Mouse (Mus musculus) G1E (cell line): ENCODE data around the gene Cyp3a59. TPM values are rescaled to one million over a fixed set of nuclear protein-coding genes. Genes with fewer than 3 reads are reported as not detected.
"Not testable (repeated sequence)": the region's sequence is repeated elsewhere in the genome, so short reads cannot be mapped to it uniquely, and the experiment has no call there.

Source experiments
- ATAC-seq: 2 replicates; pipeline ENCODE4 v1.8.0; 2016; ENCODE audit warnings: mild to moderate bottlenecking; ENCODE audit not compliant: insufficient number of reproducible peaks, poor library complexity, low FRiP score, severe bottlenecking; ENCODE audit errors: extremely low read depth
- DNase-seq: peaks from one replicate; pipeline ENCODE4 v3.0.0; 2012; ENCODE audit warnings: low spot score
- H3K27me3 ChIP-seq: 2 replicates; pipeline ENCODE4 v1.6.1; 2012; ENCODE audit warnings: mild to moderate bottlenecking, low read length, inconsistent platforms; ENCODE audit not compliant: insufficient read depth
- H3K36me3 ChIP-seq: replicated peaks from 2 replicates; pipeline ENCODE3; 2012; ENCODE audit warnings: mild to moderate bottlenecking, inconsistent platforms
- H3K4me1 ChIP-seq: 2 replicates; pipeline ENCODE4 v1.6.1; 2012; ENCODE audit warnings: low read depth, low read length, inconsistent platforms, mixed read lengths; ENCODE audit not compliant: insufficient read depth
- H3K4me3 ChIP-seq: 2 replicates; pipeline ENCODE4 v1.5.1; 2012; ENCODE audit warnings: low read depth, mild to moderate bottlenecking, inconsistent platforms, low read length, moderate library complexity, mixed read lengths
- H3K9me3 ChIP-seq: replicated peaks from 2 replicates; pipeline ENCODE4 v1.6.1; 2012; ENCODE audit warnings: inconsistent platforms
- CTCF ChIP-seq: IDR thresholded peaks from 2 replicates; pipeline ENCODE4 v1.5.1; 2012; ENCODE audit warnings: low read depth, low read length, inconsistent platforms, mixed read lengths
- GATA1 ChIP-seq: IDR thresholded peaks from 2 replicates; pipeline ENCODE4 v1.6.1; 2012; ENCODE audit warnings: borderline replicate concordance, low read length, inconsistent platforms, mixed read lengths
- GATA2 ChIP-seq: IDR thresholded peaks from 2 replicates; pipeline ENCODE4 v1.6.1; 2012; ENCODE audit warnings: low read depth, low read length, inconsistent platforms, borderline replicate concordance
- POLR2AphosphoS5 ChIP-seq: IDR thresholded peaks from 2 replicates; pipeline ENCODE4 v1.6.1; 2012; ENCODE audit warnings: low read depth, low read length, inconsistent platforms; ENCODE audit not compliant: insufficient replicate concordance
- TAL1 ChIP-seq: conservative IDR thresholded peaks from 2 replicates; pipeline ENCODE4 v1.6.1; 2012; ENCODE audit warnings: low read depth, low read length, inconsistent platforms, mixed read lengths
- polyA plus RNA-seq: library from polyadenylated mRNA; stranded (reverse); fragments of >175 nt; gene quantifications from 2 replicates; pipeline ENCODE4 v1.2.3, GENCODE M21; 2012
- total RNA-seq, 2 experiments: library from RNA; stranded (forward) in 1 of 2; stranded (reverse) in 1 of 2; fragments of 200-1000 nt in 1 of 2; fragments of >200 nt in 1 of 2; fragmentation: Nextera tagmentation in 1 of 2; gene quantifications; 2 replicates each; pipeline ENCODE4 v1.2.3; 2014 to 2017

The Cyp3a59 gene
- not detected in 2 replicates for total RNA-seq (2014; fragmentation: Nextera tagmentation)
- not detected in 2 replicates for total RNA-seq (2017)
- polyA plus RNA-seq = not detected in 2 replicates

DNA sequence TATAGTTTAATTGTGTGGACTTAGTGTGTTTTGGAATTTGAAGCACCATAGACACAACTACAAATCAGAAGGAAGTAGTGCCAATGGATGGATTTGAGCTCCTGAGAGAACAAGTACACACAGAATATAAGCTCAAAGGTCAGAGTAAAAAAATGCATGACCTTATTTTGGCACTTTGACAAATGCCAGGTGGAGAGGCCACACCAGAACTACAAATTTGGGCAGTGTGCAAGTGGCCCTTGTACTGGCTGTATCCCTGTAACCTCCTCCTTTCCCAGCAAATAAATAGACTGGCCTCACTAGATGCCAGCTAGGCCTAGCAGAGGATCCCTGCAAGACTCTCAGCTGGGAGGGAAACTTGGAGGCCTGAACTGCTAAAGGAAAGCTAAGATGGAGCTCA lies at the start of gene Cyp3a59:
Cyp3a59 (plus strand) TSS at position 313 of the 400 bp plus-strand sequence.
- H3K9me3 ChIP-seq, ATAC-seq, H3K4me1 ChIP-seq, H3K36me3 ChIP-seq, DNase-seq, H3K4me3 ChIP-seq, H3K27me3 ChIP-seq: not testable (repeated sequence)

DNA sequence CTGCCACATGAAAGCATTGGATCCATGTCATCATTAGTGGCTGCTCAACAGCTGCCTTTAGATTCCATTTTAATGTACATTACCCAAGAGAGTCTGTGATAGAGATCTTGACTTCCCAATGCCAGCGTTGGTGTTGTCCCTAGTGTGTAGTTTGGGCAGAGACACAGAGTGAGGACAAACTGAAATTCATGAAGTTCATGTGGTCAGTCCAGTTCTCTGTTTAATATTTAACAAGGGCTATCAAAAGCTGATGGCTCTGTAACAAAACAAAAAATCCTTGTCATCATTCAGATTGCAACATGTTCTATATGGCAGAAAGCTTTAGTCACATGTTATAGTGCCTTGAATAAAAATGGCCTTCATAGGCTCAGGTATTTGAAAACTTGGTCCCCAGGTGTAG lies 9.0 kb upstream of the Cyp3a59 start:
- no peak for TF ChIP-seq GATA2
- TF ChIP-seq TAL1 = no peak
- TF ChIP-seq POLR2AphosphoS5 = no peak
- no peak for TF ChIP-seq CTCF
- TF ChIP-seq GATA1 = no peak
- Histone ChIP-seq H3K4me3 (no peak overlapping the region), H3K9me3 (peaks cover 12% of the 10 kb centered on the region), H3K27me3 (no peaks in the 10 kb centered on the region), H3K4me1 (no peaks in the 10 kb centered on the region), H3K36me3 (no peaks in the 10 kb centered on the region)
- no peak for DNase-seq
- no peak for ATAC-seq

DNA sequence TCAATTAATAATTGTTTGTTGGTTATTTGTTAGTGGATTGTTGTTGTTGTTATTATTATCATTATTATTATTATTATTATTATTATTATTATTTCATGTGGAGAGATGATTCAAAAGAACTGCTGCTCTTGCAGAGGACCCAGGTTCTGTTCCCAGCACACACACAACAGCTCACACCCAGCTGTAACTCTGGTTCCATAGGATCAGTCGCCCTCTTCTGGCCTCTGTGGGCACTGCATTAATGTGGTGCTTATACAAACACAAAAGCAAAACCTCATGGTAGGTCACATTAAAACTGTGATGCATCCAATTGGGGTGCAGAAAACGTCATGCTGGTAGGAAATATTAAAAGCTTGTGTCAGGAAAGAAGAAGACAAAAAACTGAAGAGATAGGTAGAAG lies 68.8 kb downstream of the Cyp3a59 start:
- ATAC-seq = no peak
- Histone ChIP-seq H3K4me1 (no peaks in the 10 kb centered on the region), H3K27me3 (no peaks in the 10 kb centered on the region), H3K36me3 (no peaks in the 10 kb centered on the region), H3K9me3 (0 out of 2 replicates have a peak, but pooled peaks cover 2% of the 10 kb centered on the region), H3K4me3 (no peak overlapping the region)
- TF ChIP-seq CTCF (no peak), GATA1 (no peak), TAL1 (no peak), GATA2 (no peak), POLR2AphosphoS5 (no peak)
- DNase-seq = no peak

DNA sequence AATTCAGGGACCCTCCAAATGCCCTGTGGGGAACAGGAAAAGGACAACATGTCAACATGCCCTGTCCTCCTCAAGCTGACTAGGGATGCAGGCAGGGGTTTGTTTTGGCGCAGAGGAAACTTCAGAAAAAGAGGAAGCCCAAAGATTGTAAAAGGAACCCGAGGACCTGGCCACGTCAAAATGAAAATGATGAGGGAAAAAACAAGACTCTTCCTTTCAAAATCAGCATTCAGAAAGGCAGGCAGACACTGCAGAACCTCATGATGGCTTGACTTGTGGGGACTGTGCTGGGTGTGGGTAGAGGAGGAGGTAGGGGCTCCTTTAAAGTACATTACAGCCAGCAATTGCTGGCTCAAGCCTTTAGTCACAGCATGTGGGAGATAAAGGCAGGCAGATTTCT lies 71.4 kb downstream of the Cyp3a59 start:
- no peak for TF ChIP-seq GATA2
- no peak for TF ChIP-seq GATA1
- no peak for TF ChIP-seq POLR2AphosphoS5
- TF ChIP-seq TAL1 = no peak
- no peak for TF ChIP-seq CTCF
- ATAC-seq = no peak
- H3K4me3 ChIP-seq = no peak overlapping the region
- H3K4me1 ChIP-seq = no peaks in the 10 kb centered on the region
- H3K27me3 ChIP-seq = no peaks in the 10 kb centered on the region
- no peak for DNase-seq
- no peaks in the 10 kb centered on the region for H3K36me3 ChIP-seq
- 0 out of 2 replicates have a peak, but pooled peaks cover 2% of the 10 kb centered on the region for H3K9me3 ChIP-seq

DNA sequence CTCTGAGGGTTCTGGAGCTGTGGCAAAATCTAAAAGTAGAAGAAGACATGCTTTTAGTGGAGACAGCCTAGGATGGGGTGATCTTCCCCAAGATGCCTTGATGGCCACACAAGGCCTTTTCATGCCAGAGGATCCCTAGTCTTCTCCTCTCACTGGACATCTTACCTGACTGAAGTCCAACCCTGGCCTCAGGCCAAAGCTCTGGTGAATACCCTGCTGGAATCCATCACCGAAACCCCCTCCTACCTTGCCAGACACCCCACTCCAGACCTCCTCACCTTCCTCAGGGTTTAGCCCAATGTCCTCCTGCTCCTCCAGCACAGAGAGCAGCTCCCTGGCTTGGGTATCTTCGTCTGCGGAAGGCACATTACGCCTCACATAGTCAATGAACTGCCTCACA lies 79.3 kb downstream of the Cyp3a59 start:
- not testable (repeated sequence) for ATAC-seq, H3K27me3 ChIP-seq, DNase-seq, H3K4me3 ChIP-seq, H3K4me1 ChIP-seq, H3K9me3 ChIP-seq, H3K36me3 ChIP-seq

DNA sequence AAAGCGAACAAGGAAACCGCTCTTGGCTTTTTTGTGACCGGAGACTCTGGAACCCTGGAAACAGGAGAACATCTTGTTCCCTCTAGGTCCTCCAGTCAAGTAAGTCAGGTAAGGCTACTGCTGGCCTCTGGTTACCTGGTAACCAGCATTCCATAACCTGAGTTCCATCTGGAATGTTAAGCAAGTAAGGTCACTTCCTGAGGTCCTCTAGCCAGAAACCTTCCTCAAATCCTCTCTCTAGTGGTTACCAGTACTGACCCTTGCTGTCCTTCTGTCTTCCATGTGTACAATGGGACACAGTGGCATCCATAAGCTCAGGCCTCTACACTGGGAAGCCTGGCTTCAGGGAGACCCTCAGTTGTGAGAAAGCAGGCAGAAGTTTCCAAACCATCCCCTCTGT lies 81.4 kb downstream of the Cyp3a59 start, which contains the start of gene Gm5565:
Gm5565 (minus strand) TSS at position 101 of the 400 bp plus-strand sequence.
- not testable (repeated sequence) for H3K4me1 ChIP-seq, H3K9me3 ChIP-seq, ATAC-seq, H3K36me3 ChIP-seq, H3K27me3 ChIP-seq, DNase-seq, H3K4me3 ChIP-seq

Other genes with a start within 250 kb of the Cyp3a59 start
- not detected in 2 replicates for gene Cyp3a11, start 199.3 kb upstream of the Cyp3a59 start, total RNA-seq (2014; fragmentation: Nextera tagmentation)
- gene Cyp3a11, start 199.3 kb upstream of the Cyp3a59 start, total RNA-seq (2017) = 0.06 and 0.11 TPM in 2 replicates
- not detected in 2 replicates for gene Cyp3a11, start 199.3 kb upstream of the Cyp3a59 start, polyA plus RNA-seq
- gene Cyp3a25, start 69.6 kb upstream of the Cyp3a59 start, total RNA-seq (2014; fragmentation: Nextera tagmentation) = not detected in 2 replicates
- not detected in 2 replicates for gene Cyp3a25, start 69.6 kb upstream of the Cyp3a59 start, total RNA-seq (2017)
- gene Cyp3a25, start 69.6 kb upstream of the Cyp3a59 start, polyA plus RNA-seq = not detected in 2 replicates
- gene Gm5565, start 81.3 kb downstream of the Cyp3a59 start, total RNA-seq (2014; fragmentation: Nextera tagmentation) = not detected in 2 replicates
- gene Gm5565, start 81.3 kb downstream of the Cyp3a59 start, total RNA-seq (2017) = not detected in 2 replicates
- gene Gm5565, start 81.3 kb downstream of the Cyp3a59 start, polyA plus RNA-seq = not detected in 2 replicates
- gene Gm6309, start 91.5 kb downstream of the Cyp3a59 start, total RNA-seq (2014; fragmentation: Nextera tagmentation) = not detected in 2 replicates
- gene Gm6309, start 91.5 kb downstream of the Cyp3a59 start, total RNA-seq (2017) = not detected in 2 replicates
- gene Gm6309, start 91.5 kb downstream of the Cyp3a59 start, polyA plus RNA-seq = not detected in 2 replicates
- not detected in 2 replicates for gene 1700001J03Rik, start 106.0 kb downstream of the Cyp3a59 start, total RNA-seq (2014; fragmentation: Nextera tagmentation)
- gene 1700001J03Rik, start 106.0 kb downstream of the Cyp3a59 start, total RNA-seq (2017) = 0.16 TPM in 1 of 2 replicates, not detected in the other
- gene 1700001J03Rik, start 106.0 kb downstream of the Cyp3a59 start, polyA plus RNA-seq = not detected in 2 replicates
- gene Rnf6, start 142.3 kb downstream of the Cyp3a59 start, total RNA-seq (2014; fragmentation: Nextera tagmentation) = 56.1 and 62.6 TPM in 2 replicates
- 48.4 and 56.4 TPM in 2 replicates for gene Rnf6, start 142.3 kb downstream of the Cyp3a59 start, total RNA-seq (2017)
- gene Rnf6, start 142.3 kb downstream of the Cyp3a59 start, polyA plus RNA-seq = 8.1 and 13.9 TPM in 2 replicates
- gene Cdk8, start 152.0 kb downstream of the Cyp3a59 start, total RNA-seq (2014; fragmentation: Nextera tagmentation) = 160 and 167 TPM in 2 replicates
- gene Cdk8, start 152.0 kb downstream of the Cyp3a59 start, total RNA-seq (2017) = 64.9 and 67.0 TPM in 2 replicates
- gene Cdk8, start 152.0 kb downstream of the Cyp3a59 start, polyA plus RNA-seq = 28.3 and 30.2 TPM in 2 replicates